Mouse (Mus musculus) leukemia stem cell, adult 10-12 weeks (primary cell): Measurements from ENCODE around the gene Sprr2k. TPM values are rescaled to one million over a fixed set of nuclear protein-coding genes. Genes with fewer than 3 reads are reported as not detected.

Source experiments
- polyA plus RNA-seq: library from polyadenylated mRNA; stranded (reverse); fragments of >175 nt; gene quantifications from 2 replicates; pipeline ENCODE4 v1.2.3, GENCODE M21; 2012; ENCODE audit warnings: low replicate concordance

The Sprr2k gene
- not detected in 2 replicates for polyA plus RNA-seq

GRCm38 (mm10) chr3:92432282-92432681 is at the start of gene Sprr2k:
TSS of gene Sprr2k (plus strand) at chr3:92432582.

GRCm38 (mm10) chr3:92385385-92385784 is 47.0 kb upstream of the Sprr2k start, which contains the start of gene Sprr2h:
TSS of gene Sprr2h (plus strand) at chr3:92385685.

GRCm38 (mm10) chr3:92407691-92408090 is 24.7 kb upstream of the Sprr2k start, which contains the start of gene Sprr2i:
TSS of gene Sprr2i (plus strand) at chr3:92407991.

GRCm38 (mm10) chr3:92417782-92418181 is 14.6 kb upstream of the Sprr2k start, which contains the start of gene Sprr2j-ps:
TSS of gene Sprr2j-ps (plus strand) at chr3:92418082.

GRCm38 (mm10) chr3:92429323-92429722 is 3.1 kb upstream of the Sprr2k start, which contains the start of gene Gm9774:
TSS of gene Gm9774 (minus strand) at chr3:92429423.

GRCm38 (mm10) chr3:92438689-92439088 is 6.3 kb downstream of the Sprr2k start, which contains the start of gene Sprr1b:
TSS of gene Sprr1b (minus strand) at chr3:92438789.

GRCm38 (mm10) chr3:92458620-92459019 is 26.2 kb downstream of the Sprr2k start, which contains the start of gene Sprr3:
TSS of gene Sprr3 (minus strand) at chr3:92458720.

Other genes with a start within 250 kb of the Sprr2k start
- not detected in 2 replicates for gene Sprr2a1, start 216.8 kb upstream of the Sprr2k start, polyA plus RNA-seq
- not detected in 2 replicates for gene Sprr2a2, start 216.7 kb upstream of the Sprr2k start, polyA plus RNA-seq
- gene Sprr2a3, start 147.2 kb upstream of the Sprr2k start, polyA plus RNA-seq: not detected in 2 replicates
- gene Sprr2b, start 116.0 kb upstream of the Sprr2k start, polyA plus RNA-seq: not detected in 2 replicates
- gene Sprr2d, start 93.4 kb upstream of the Sprr2k start, polyA plus RNA-seq: not detected in 2 replicates
- gene Sprr2e, start 80.4 kb upstream of the Sprr2k start, polyA plus RNA-seq: not detected in 2 replicates
- gene Sprr2f, start 67.4 kb upstream of the Sprr2k start, polyA plus RNA-seq: not detected in 2 replicates
- not detected in 2 replicates for gene Sprr2h, start 46.9 kb upstream of the Sprr2k start, polyA plus RNA-seq
- gene Sprr2i, start 24.6 kb upstream of the Sprr2k start, polyA plus RNA-seq: not detected in 2 replicates
- gene Sprr2j-ps, start 14.5 kb upstream of the Sprr2k start, polyA plus RNA-seq: not detected in 2 replicates
- 16.3 and 26.7 TPM in 2 replicates for gene Gm9774, start 3.2 kb upstream of the Sprr2k start, polyA plus RNA-seq
- gene Sprr1b, start 6.2 kb downstream of the Sprr2k start, polyA plus RNA-seq: not detected in 2 replicates
- not detected in 2 replicates for gene Sprr3, start 26.1 kb downstream of the Sprr2k start, polyA plus RNA-seq
- not detected in 2 replicates for gene Sprr1a, start 53.3 kb downstream of the Sprr2k start, polyA plus RNA-seq
- gene Sprr4, start 67.9 kb downstream of the Sprr2k start, polyA plus RNA-seq: not detected in 2 replicates
- not detected in 2 replicates for gene 2310046K23Rik, start 101.9 kb downstream of the Sprr2k start, polyA plus RNA-seq
- gene Ivl, start 141.2 kb downstream of the Sprr2k start, polyA plus RNA-seq: not detected in 2 replicates
- gene Smcp, start 156.4 kb downstream of the Sprr2k start, polyA plus RNA-seq: not detected in 2 replicates
- gene 2210017I01Rik, start 174.9 kb downstream of the Sprr2k start, polyA plus RNA-seq: not detected in 2 replicates
- gene Lce6a, start 189.1 kb downstream of the Sprr2k start, polyA plus RNA-seq: not detected in 2 replicates
- not detected in 2 replicates for gene Lce1a1, start 215.7 kb downstream of the Sprr2k start, polyA plus RNA-seq
- not detected in 2 replicates for gene Lce1b, start 224.3 kb downstream of the Sprr2k start, polyA plus RNA-seq
- not detected in 2 replicates for gene Lce1a2, start 237.7 kb downstream of the Sprr2k start, polyA plus RNA-seq
- gene Lce1c, start 246.7 kb downstream of the Sprr2k start, polyA plus RNA-seq: not detected in 2 replicates